Mouse (Mus musculus) spleen, postnatal 10 days (tissue): ENCODE results near the gene Haghl.

ENCODE experiments used
- DNase-seq, 2 experiments: peaks; one replicate each; pipeline ENCODE4 v3.0.0; 2021 to 2022; ENCODE audit warnings: low spot score in 2 of 2

The Haghl gene

GRCm38 (mm10) chr17:25786781-25787504 is 1.5 kb upstream of the Haghl start:
- no peak for DNase-seq

GRCm38 (mm10) chr17:25786280-25786679 is 807 bp upstream of the Haghl start, which contains the start of gene Ccdc78:
TSS of gene Ccdc78 (plus strand) at chr17:25786580.
- DNase-seq: no peak

GRCm38 (mm10) chr17:25783861-25784574 is 1.5 kb downstream of the Haghl start:
- DNase-seq: peak in 1 of 2 experiments; percentile 13

GRCm38 (mm10) chr17:25783086-25783485 is 2.4 kb downstream of the Haghl start:
- DNase-seq: no peak

GRCm38 (mm10) chr17:25781339-25781738 is 4.1 kb downstream of the Haghl start:
- no peak for DNase-seq

GRCm38 (mm10) chr17:25777948-25778347 is 7.5 kb downstream of the Haghl start:
- DNase-seq: no peak

- DNase-seq: no peak
Observed at GRCm38 (mm10) chr17:25775318-25776062, 10.0 kb downstream of the Haghl start.

- peak; percentile 98 for DNase-seq
Observed at GRCm38 (mm10) chr17:25773549-25774120, 11.8 kb downstream of the Haghl start, which contains the start of gene Narfl. TSS of gene Narfl (plus strand) at chr17:25773776.

GRCm38 (mm10) chr17:25769331-25769730 is 16.1 kb downstream of the Haghl start:
- DNase-seq: no peak

- DNase-seq: no peak
Observed at GRCm38 (mm10) chr17:25765886-25766285, 19.6 kb downstream of the Haghl start.

GRCm38 (mm10) chr17:25762591-25762990 is 22.9 kb downstream of the Haghl start:
- DNase-seq: no peak

- DNase-seq: no peak
Observed at GRCm38 (mm10) chr17:25761561-25761970, 23.9 kb downstream of the Haghl start.

GRCm38 (mm10) chr17:25760148-25760547 is 25.3 kb downstream of the Haghl start:
- no peak for DNase-seq

GRCm38 (mm10) chr17:25757691-25758090 is 27.8 kb downstream of the Haghl start:
- DNase-seq: no peak

GRCm38 (mm10) chr17:25756378-25757242 is 28.9 kb downstream of the Haghl start:
- no peak for DNase-seq

- DNase-seq: no peak
Observed at GRCm38 (mm10) chr17:25755627-25756377, 29.7 kb downstream of the Haghl start.

GRCm38 (mm10) chr17:25755086-25755485 is 30.4 kb downstream of the Haghl start:
- no peak for DNase-seq

GRCm38 (mm10) chr17:25754241-25754640 is 31.2 kb downstream of the Haghl start, which contains the start of gene Msln:
TSS of gene Msln (minus strand) at chr17:25754378.
- DNase-seq: no peak

- DNase-seq: peak in 1 of 2 experiments; percentile 32
Observed at GRCm38 (mm10) chr17:25751446-25751845, 34.0 kb downstream of the Haghl start.

- no peak for DNase-seq
Observed at GRCm38 (mm10) chr17:25749314-25749713, 36.2 kb downstream of the Haghl start.
